Mouse (Mus musculus) lung, adult 10 weeks (tissue): ENCODE results near the gene Foxi3. TPM values are rescaled to one million over a fixed set of nuclear protein-coding genes. Genes with fewer than 3 reads are reported as not detected.

ENCODE experiments used
- polyA plus RNA-seq: library from polyadenylated mRNA; stranded (reverse); fragments of 350-450 nt; fragmentation: Illumina TruSeq; extraction: RNeasy Lipid Tissue Mini Kit (QIAGEN cat#74804); gene quantifications from one replicate; pipeline ENCODE4 v1.2.3, GENCODE M21; 2014; ENCODE audit warnings: low read depth, low replicate concordance; ENCODE audit not compliant: insufficient read depth

The Foxi3 gene
- polyA plus RNA-seq = not detected

DNA sequence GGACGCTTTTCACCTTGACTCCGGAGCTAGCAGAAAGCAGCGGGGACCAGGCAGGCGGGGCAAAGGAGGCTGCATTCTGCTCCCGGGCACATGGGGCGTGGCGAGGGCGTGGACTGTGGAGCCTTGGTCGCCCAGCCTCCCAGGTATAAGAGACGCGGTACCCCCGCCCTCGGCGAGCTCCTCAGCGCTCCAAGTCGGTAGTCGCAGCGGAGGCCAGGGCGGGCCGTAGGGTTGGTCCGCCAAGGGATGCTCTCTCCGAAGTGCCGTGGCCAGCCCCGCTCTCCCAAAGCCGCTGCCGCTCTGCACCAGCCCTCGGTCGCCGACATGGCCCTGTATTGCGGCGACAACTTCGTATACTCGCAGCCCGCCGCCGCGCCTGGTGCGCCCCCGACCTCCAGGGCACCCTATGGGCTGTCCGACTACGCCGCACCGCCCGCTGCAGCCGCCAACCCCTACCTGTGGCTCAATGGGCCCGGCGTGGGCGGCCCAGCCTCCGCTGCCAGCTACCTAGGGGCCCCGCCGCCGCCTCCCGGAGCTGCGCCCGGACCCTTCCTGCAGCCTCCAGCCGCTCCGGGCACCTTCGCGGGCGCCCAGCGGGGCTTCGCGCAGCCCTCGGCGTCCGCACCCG lies at the start of gene Foxi3:
Gene Foxi3 (plus strand): TSS at position 247 of the 628 bp plus-strand sequence.

DNA sequence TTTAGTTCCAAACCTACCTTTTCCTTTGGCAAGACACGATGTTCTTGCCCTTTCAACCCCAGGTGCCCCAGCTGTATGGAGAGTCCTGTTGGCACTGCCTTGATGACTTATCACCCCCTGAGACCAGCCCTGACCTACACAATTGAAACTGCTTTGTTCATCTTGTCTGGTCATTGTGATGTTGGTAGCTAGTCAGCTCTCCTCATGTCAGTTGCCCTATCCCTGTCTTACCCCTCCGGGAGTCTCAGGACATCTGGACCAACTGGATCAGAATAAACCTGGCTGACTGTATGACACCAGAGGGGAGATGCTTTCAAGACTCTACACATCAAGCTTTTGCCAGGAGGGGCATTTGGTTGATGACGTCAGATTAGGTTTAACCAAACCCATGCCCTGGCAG lies 37.5 kb upstream of the Foxi3 start, which contains the start of gene Tex37:
Gene Tex37 (minus strand): TSS at position 101 of the 400 bp plus-strand sequence.

Other genes starting within 250 kb of the Foxi3 start
- gene Rpia, start 164.3 kb upstream of the Foxi3 start, polyA plus RNA-seq = 22.0 TPM
- 9.2 TPM for gene Eif2ak3, start 112.0 kb upstream of the Foxi3 start, polyA plus RNA-seq
- gene Tex37, start 37.6 kb upstream of the Foxi3 start, polyA plus RNA-seq = not detected
- 10.3 TPM for gene Thnsl2, start 187.9 kb downstream of the Foxi3 start, polyA plus RNA-seq
- gene Fabp1, start 243.3 kb downstream of the Foxi3 start, polyA plus RNA-seq = 43.4 TPM